Mouse (Mus musculus) midbrain, postnatal 0 days (tissue): Measurements from ENCODE around the gene Chrm1. TPM values are rescaled to one million over a fixed set of nuclear protein-coding genes. Genes with fewer than 3 reads are reported as not detected.

Experiments used
- ATAC-seq: fragments of 200-750 bp; cut with Nextera tagmentation; 2 replicates; pipeline ENCODE4 v1.8.0; 2017; ENCODE audit warnings: moderate number of reproducible peaks, mild to moderate bottlenecking, moderate TSS enrichment, moderate library complexity; ENCODE audit not compliant: low FRiP score
- DNase-seq: peaks from one replicate; pipeline ENCODE4 v3.0.0-alpha.2; 2015; ENCODE audit warnings: low spot score
- H3K27ac ChIP-seq: fragments of 300-500 bp; sonication (generic); 2 replicates; pipeline ENCODE4 v1.5.1; 2014; ENCODE audit warnings: low read depth, mild to moderate bottlenecking, low read length, mixed read lengths
- H3K27me3 ChIP-seq: fragments of 300-500 bp; sonication (generic); 2 replicates; pipeline ENCODE4 v1.6.1; 2014; ENCODE audit warnings: low read length, control low read depth, mixed read lengths; ENCODE audit not compliant: insufficient read depth
- H3K36me3 ChIP-seq: fragments of 300-500 bp; sonication (generic); 2 replicates; pipeline ENCODE4 v1.6.1; 2014; ENCODE audit warnings: low read length, control low read depth, mixed read lengths; ENCODE audit not compliant: insufficient read depth
- H3K4me1 ChIP-seq: fragments of 300-500 bp; sonication (generic); 2 replicates; pipeline ENCODE4 v1.6.1; 2014; ENCODE audit warnings: mild to moderate bottlenecking, control low read depth, antibody characterized with exemption, low read length, mixed read lengths; ENCODE audit not compliant: insufficient read depth
- H3K4me2 ChIP-seq: fragments of 300-500 bp; sonication (generic); 2 replicates; pipeline ENCODE4 v1.6.1; 2014; ENCODE audit warnings: low read depth, mild to moderate bottlenecking, low read length, mixed read lengths; ENCODE audit not compliant: poor library complexity, severe bottlenecking
- H3K4me3 ChIP-seq: fragments of 300-500 bp; sonication (generic); 2 replicates; pipeline ENCODE4 v1.5.1; 2014; ENCODE audit warnings: low read depth, mild to moderate bottlenecking, low read length, moderate library complexity
- H3K9ac ChIP-seq: fragments of 300-500 bp; sonication (generic); replicated peaks from 2 replicates; pipeline ENCODE4 v1.6.1; 2014; ENCODE audit warnings: mild to moderate bottlenecking, low read length, moderate library complexity, mixed read lengths; ENCODE audit not compliant: poor library complexity, severe bottlenecking
- H3K9me3 ChIP-seq: fragments of 300-500 bp; sonication (generic); 2 replicates; pipeline ENCODE4 v1.6.1; 2016; ENCODE audit warnings: low read length, control low read depth
- CTCF ChIP-seq: IDR thresholded peaks from 2 replicates; pipeline ENCODE4 v1.5.1; 2016; ENCODE audit warnings: antibody characterized with exemption, mild to moderate bottlenecking
- WGBS: fragments of 180-500 bp; shearing (Covaris S2); extraction: QIAGEN DNeasy Blood & Tissue Kit; methylation state at CpG from one replicate; pipeline ENCODE4 v1.1.7; 2014; 5-methylcytosine and 5-hydroxymethylcytosine counted together
- polyA plus RNA-seq: library from polyadenylated mRNA; unstranded; fragments of >200 nt; fragmentation: Nextera tagmentation; extraction: Ambion mirVana; gene quantifications from 2 replicates; pipeline ENCODE4 v1.2.1, GENCODE M21; 2015
- total RNA-seq: library from RNA; depleted of rRNA; stranded (reverse); fragments of >200 nt; gene quantifications from 2 replicates; pipeline ENCODE4 v1.2.3, GENCODE M21; 2014

Gene Chrm1
- total and polyA plus RNA-seq, 2 experiments from 2014 or later: 1.0 to 1.9 TPM

DNA sequence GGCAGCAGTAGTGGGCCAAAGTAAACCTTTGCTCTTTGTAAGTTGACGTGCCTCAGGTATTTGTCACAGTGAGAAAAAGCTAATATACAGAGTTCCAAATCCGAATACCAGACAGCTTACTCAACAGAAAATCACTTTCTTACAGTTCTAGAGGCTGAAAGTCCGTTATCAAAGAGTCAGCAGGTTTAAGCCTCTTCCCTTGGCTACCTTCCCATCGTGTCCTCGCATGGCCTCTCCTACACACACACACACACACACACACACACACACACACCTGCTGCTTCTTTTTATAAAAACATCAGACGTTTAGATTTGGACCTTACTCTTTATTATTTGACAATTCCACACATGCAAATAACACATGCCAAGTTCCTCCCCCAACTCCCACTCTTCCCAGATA, 32.8 kb upstream of the Chrm1 start:
- Histone ChIP-seq H3K9me3 (no peaks in the 10 kb centered on the region), H3K36me3 (no peaks in the 10 kb centered on the region), H3K27me3 (no peaks in the 10 kb centered on the region), H3K4me2 (no peak overlapping the region), H3K4me1 (no peaks in the 10 kb centered on the region), H3K27ac (no peak overlapping the region), H3K9ac (no peak overlapping the region), H3K4me3 (no peak overlapping the region)
- TF ChIP-seq CTCF: no peak
- 66% methylated on average over 6 of the region's 6 CpGs for WGBS
- DNase-seq (no peak), ATAC-seq (no peak)

- no peak for TF ChIP-seq CTCF
- H3K4me1 ChIP-seq: no peaks in the 10 kb centered on the region
- H3K4me3 ChIP-seq: no peak overlapping the region
- H3K36me3 ChIP-seq: no peaks in the 10 kb centered on the region
- H3K9ac ChIP-seq: no peak overlapping the region
- no peak overlapping the region for H3K4me2 ChIP-seq
- no peak for DNase-seq
- ATAC-seq: no peak
- H3K27ac ChIP-seq: no peak overlapping the region
- no peaks in the 10 kb centered on the region for H3K9me3 ChIP-seq
- 77% methylated on average over 1 of the region's 1 CpGs for WGBS
- no peaks in the 10 kb centered on the region for H3K27me3 ChIP-seq
These were observed 31.6 kb upstream of the Chrm1 start for GRCm38 (mm10) chr19:8632029-8632428.

- Histone ChIP-seq H3K27ac (no peak overlapping the region), H3K4me3 (no peak overlapping the region), H3K4me2 (no peak overlapping the region), H3K9me3 (no peaks in the 10 kb centered on the region), H3K9ac (no peak overlapping the region), H3K4me1 (no peaks in the 10 kb centered on the region), H3K36me3 (no peaks in the 10 kb centered on the region), H3K27me3 (no peaks in the 10 kb centered on the region)
- no peak for ATAC-seq
- TF ChIP-seq CTCF: no peak
- 76% methylated on average over 5 of the region's 5 CpGs for WGBS
- no peak for DNase-seq
These were observed 21.5 kb upstream of the Chrm1 start for GRCm38 (mm10) chr19:8642086-8642485.

DNA sequence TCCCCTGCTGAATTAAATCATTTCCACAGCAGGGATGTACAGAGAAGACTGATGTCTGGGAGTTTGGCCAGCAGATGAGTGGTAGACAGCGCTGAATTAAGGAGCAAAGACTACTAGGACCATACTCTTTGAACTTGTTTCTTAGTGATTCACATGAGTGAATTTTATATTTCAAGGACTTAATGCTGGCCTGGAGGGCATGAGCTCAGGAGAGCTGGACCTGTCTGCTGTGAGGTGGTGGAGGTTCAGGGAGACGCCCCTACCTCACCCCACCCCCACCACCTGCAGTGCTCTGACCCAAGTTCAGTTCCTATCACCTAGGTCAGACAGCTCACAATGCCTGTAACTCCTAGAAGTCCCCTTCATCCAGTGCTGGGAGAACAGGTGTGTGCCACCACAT, 17.2 kb upstream of the Chrm1 start:
- H3K4me2 ChIP-seq: no peak overlapping the region
- 82% methylated on average over 2 of the region's 2 CpGs for WGBS
- no peak overlapping the region for H3K27ac ChIP-seq
- no peak overlapping the region for H3K9ac ChIP-seq
- H3K4me3 ChIP-seq: no peak overlapping the region
- no peaks in the 10 kb centered on the region for H3K4me1 ChIP-seq
- no peak for TF ChIP-seq CTCF
- no peaks in the 10 kb centered on the region for H3K27me3 ChIP-seq
- H3K9me3 ChIP-seq: no peaks in the 10 kb centered on the region
- ATAC-seq (no peak), DNase-seq (no peak)
- no peaks in the 10 kb centered on the region for H3K36me3 ChIP-seq

GRCm38 (mm10) chr19:8655833-8656232, 7.8 kb upstream of the Chrm1 start:
- Histone ChIP-seq H3K27me3 (no peaks in the 10 kb centered on the region), H3K4me3 (no peak overlapping the region), H3K27ac (no peak overlapping the region), H3K9me3 (no peaks in the 10 kb centered on the region), H3K9ac (no peak overlapping the region), H3K36me3 (no peaks in the 10 kb centered on the region), H3K4me2 (no peak overlapping the region), H3K4me1 (0 out of 2 replicates have a peak, but pooled peaks cover 3% of the 10 kb centered on the region)
- ATAC-seq (no peak), DNase-seq (no peak)
- TF ChIP-seq CTCF: no peak

GRCm38 (mm10) chr19:8656341-8656740, 7.2 kb upstream of the Chrm1 start:
- no peaks in the 10 kb centered on the region for H3K36me3 ChIP-seq
- TF ChIP-seq CTCF: no peak
- 0 out of 2 replicates have a peak, but pooled peaks cover 3% of the 10 kb centered on the region for H3K4me1 ChIP-seq
- H3K9me3 ChIP-seq: no peaks in the 10 kb centered on the region
- no peak overlapping the region for H3K9ac ChIP-seq
- no peak overlapping the region for H3K4me3 ChIP-seq
- H3K4me2 ChIP-seq: no peak overlapping the region
- no peak for DNase-seq
- H3K27ac ChIP-seq: no peak overlapping the region
- no peak for ATAC-seq
- 57% methylated on average over 4 of the region's 4 CpGs for WGBS
- no peaks in the 10 kb centered on the region for H3K27me3 ChIP-seq
